Mouse (Mus musculus) liver, embryonic 16.5 days (tissue): ENCODE results near the gene Grik4. TPM values are rescaled to one million over a fixed set of nuclear protein-coding genes. Genes with fewer than 3 reads are reported as not detected.

Experiments
- ATAC-seq: fragments of 200-750 bp; cut with Nextera tagmentation; 2 replicates; pipeline ENCODE4 v1.8.0; 2017; ENCODE audit warnings: low read depth, mild to moderate bottlenecking, moderate number of reproducible peaks, moderate library complexity
- H3K27ac ChIP-seq: fragments of 300-500 bp; sonication (generic); 2 replicates; pipeline ENCODE4 v1.5.1; 2014; ENCODE audit warnings: mild to moderate bottlenecking, low read length
- H3K27me3 ChIP-seq: fragments of 300-500 bp; sonication (generic); 2 replicates; pipeline ENCODE4 v1.6.1; 2014; ENCODE audit warnings: low read depth, low read length, mixed read lengths; ENCODE audit not compliant: control insufficient read depth, insufficient read depth
- H3K36me3 ChIP-seq: fragments of 300-500 bp; sonication (generic); 2 replicates; pipeline ENCODE4 v1.6.1; 2014; ENCODE audit warnings: mild to moderate bottlenecking; ENCODE audit not compliant: control insufficient read depth, insufficient read depth
- H3K4me1 ChIP-seq: fragments of 300-500 bp; sonication (generic); 2 replicates; pipeline ENCODE4 v1.6.1; 2014; ENCODE audit warnings: low read depth, low read length, mixed read lengths; ENCODE audit not compliant: control insufficient read depth
- H3K4me2 ChIP-seq: fragments of 300-500 bp; sonication (generic); 2 replicates; pipeline ENCODE4 v1.6.1; 2014; ENCODE audit warnings: low read depth, low read length, mixed read lengths
- H3K4me3 ChIP-seq: fragments of 300-500 bp; sonication (generic); 2 replicates; pipeline ENCODE4 v1.5.1; 2014; ENCODE audit warnings: low read depth, mild to moderate bottlenecking, low read length
- H3K9ac ChIP-seq: fragments of 300-500 bp; sonication (generic); 2 replicates; pipeline ENCODE4 v1.6.1; 2014; ENCODE audit warnings: low read depth, low read length
- H3K9me3 ChIP-seq: fragments of 300-500 bp; sonication (generic); replicated peaks from 2 replicates; pipeline ENCODE4 v1.6.1; 2016; ENCODE audit warnings: low read length; ENCODE audit not compliant: control insufficient read depth
- WGBS: fragments of 180-500 bp; shearing (Covaris S2); extraction: QIAGEN DNeasy Blood & Tissue Kit; methylation state at CpG from one replicate; pipeline ENCODE4 v1.1.7; 2014; ENCODE audit not compliant: insufficient replicate concordance; 5-methylcytosine and 5-hydroxymethylcytosine counted together
- polyA plus RNA-seq: library from polyadenylated mRNA; unstranded; fragments of >200 nt; fragmentation: Nextera tagmentation; extraction: Ambion mirVana; gene quantifications from 2 replicates; pipeline ENCODE4 v1.2.1, GENCODE M21; 2015

The Grik4 gene
- polyA plus RNA-seq, 1 experiment from 2014 or later: 0.24 TPM

DNA sequence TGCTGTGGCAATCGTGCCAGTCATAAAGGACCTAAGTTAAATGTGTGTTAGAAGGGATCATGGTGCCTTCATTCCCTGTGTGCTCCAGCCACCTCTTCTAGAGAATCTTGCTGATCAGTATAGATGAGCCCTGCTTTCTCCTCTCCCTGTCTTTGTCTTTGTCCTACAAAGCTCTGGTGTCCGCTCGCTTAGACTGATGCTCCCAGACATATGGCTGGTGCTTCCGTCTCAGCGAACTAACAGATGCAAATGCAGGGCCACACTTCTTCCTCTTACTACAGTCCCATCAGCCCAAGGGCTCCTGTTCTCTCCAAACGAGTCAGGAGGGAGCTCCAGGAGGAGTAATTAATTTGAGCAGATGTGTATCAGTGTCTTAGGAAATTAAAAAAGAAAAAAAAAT lies 71.4 kb downstream of the Grik4 start:
- WGBS: 68% methylated on average over 6 of the region's 6 CpGs
- H3K27ac ChIP-seq: no peak overlapping the region
- H3K27me3 ChIP-seq: no peaks in the 10 kb centered on the region
- H3K36me3 ChIP-seq: no peaks in the 10 kb centered on the region
- H3K9ac ChIP-seq: no peak overlapping the region
- no peak overlapping the region for H3K4me3 ChIP-seq
- no peak overlapping the region for H3K4me2 ChIP-seq
- no peaks in the 10 kb centered on the region for H3K9me3 ChIP-seq
- ATAC-seq: no peak
- no peaks in the 10 kb centered on the region for H3K4me1 ChIP-seq

DNA sequence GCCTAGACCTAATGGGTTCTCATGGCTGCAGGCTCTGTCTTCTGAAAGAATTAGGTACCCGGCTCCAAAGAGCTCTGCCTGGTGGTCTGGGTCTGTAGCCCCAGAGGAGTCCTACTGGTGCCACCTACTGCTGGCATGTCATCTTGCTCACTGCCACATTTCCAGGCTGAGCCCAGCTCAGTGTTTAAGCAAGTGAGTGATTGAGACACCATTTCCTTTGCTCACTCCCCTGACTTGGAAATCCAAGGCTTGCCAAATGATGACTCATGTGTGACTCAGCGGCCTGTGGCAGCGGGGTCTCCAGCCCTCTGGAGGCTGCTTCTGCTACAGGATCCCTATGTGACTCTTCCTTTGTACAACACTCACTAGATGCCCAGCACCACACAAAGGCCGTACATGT lies 72.6 kb downstream of the Grik4 start:
- ATAC-seq: no peak
- H3K27ac ChIP-seq: no peak overlapping the region
- H3K4me2 ChIP-seq: no peak overlapping the region
- H3K27me3 ChIP-seq: no peaks in the 10 kb centered on the region
- H3K4me1 ChIP-seq: no peaks in the 10 kb centered on the region
- 47% methylated on average over 4 of the region's 4 CpGs for WGBS
- H3K9me3 ChIP-seq: no peaks in the 10 kb centered on the region
- no peak overlapping the region for H3K9ac ChIP-seq
- H3K4me3 ChIP-seq: no peak overlapping the region
- no peaks in the 10 kb centered on the region for H3K36me3 ChIP-seq

DNA sequence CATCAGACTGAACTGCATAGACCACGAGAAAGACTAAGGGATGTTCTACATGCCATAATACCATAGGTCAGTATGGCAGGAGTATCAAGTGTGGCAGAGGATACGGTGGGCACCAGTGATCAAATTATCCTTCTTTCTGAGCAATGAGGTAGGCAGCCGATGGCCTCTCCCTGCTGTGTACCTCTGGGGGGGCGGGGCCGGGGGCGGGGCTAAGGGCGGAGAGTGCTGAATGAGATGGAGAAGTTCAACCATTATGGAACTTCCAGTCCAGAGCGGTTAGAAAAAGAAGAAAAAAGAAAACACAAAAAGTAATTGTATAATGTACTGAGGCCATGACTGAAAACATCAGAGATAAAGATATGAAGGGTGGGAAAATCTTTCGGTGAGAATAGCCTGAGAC lies 74.0 kb downstream of the Grik4 start:
- no peak for ATAC-seq
- Histone ChIP-seq H3K4me1 (no peaks in the 10 kb centered on the region; the same call in 1 of the 2 replicates), H3K9ac (no peak overlapping the region), H3K27me3 (no peaks in the 10 kb centered on the region), H3K27ac (no peak overlapping the region), H3K9me3 (no peaks in the 10 kb centered on the region), H3K36me3 (no peaks in the 10 kb centered on the region), H3K4me3 (no peak overlapping the region), H3K4me2 (no peak overlapping the region)
- 35% methylated on average over 9 of the region's 9 CpGs for WGBS

DNA sequence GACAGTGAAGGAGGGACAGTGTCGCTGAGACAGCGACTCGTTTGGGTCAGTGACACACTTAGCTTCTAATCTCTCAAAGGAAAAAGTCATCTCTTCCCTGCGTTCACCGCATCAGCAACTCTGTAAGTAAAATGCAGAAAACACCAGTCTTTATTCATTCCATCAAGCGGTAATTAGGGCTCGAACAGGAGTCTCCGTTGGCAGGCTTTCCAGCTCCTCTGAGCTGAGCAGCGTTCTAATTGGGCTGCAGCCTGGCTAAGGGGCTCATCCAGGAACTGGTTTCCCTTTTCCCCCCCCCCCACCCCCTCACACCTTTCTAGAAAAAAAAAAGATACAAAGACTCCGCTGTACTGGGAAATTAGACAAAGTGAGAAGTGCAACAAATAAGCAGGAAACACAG lies 75.8 kb downstream of the Grik4 start:
- Histone ChIP-seq H3K27me3 (no peaks in the 10 kb centered on the region), H3K9me3 (no peaks in the 10 kb centered on the region), H3K36me3 (no peaks in the 10 kb centered on the region), H3K4me3 (no peak overlapping the region), H3K4me1 (no peaks in the 10 kb centered on the region; the same call in 1 of the 2 replicates), H3K9ac (no peak overlapping the region), H3K27ac (no peak overlapping the region), H3K4me2 (no peak overlapping the region)
- ATAC-seq: no peak
- 60% methylated on average over 10 of the region's 10 CpGs for WGBS

DNA sequence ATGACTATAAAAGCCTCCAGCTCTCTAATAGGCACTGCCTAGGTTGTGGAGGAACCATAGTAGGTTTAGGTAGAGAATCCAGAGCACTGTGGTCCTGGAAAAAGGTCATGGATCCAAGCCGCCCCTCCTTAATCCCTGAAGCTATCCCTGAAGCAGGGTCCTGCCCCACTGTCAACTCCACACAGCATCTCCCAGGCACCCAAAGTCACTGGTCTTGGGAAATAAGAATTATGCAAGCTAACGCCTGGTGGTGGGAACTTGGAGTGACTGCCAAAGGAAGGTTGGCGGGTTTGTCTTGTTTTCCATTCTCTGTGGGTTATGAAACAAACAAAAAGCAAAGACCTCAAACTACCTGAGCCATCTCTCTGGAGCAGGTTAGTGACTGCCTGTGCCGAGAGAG lies 77.6 kb downstream of the Grik4 start:
- no peak for ATAC-seq
- Histone ChIP-seq H3K4me3 (no peak overlapping the region), H3K27me3 (no peaks in the 10 kb centered on the region), H3K9me3 (no peaks in the 10 kb centered on the region), H3K4me2 (no peak overlapping the region), H3K9ac (no peak overlapping the region), H3K27ac (no peak overlapping the region), H3K4me1 (no peaks in the 10 kb centered on the region; the same call in 1 of the 2 replicates), H3K36me3 (no peaks in the 10 kb centered on the region)
- WGBS: 51% methylated on average over 4 of the region's 4 CpGs

DNA sequence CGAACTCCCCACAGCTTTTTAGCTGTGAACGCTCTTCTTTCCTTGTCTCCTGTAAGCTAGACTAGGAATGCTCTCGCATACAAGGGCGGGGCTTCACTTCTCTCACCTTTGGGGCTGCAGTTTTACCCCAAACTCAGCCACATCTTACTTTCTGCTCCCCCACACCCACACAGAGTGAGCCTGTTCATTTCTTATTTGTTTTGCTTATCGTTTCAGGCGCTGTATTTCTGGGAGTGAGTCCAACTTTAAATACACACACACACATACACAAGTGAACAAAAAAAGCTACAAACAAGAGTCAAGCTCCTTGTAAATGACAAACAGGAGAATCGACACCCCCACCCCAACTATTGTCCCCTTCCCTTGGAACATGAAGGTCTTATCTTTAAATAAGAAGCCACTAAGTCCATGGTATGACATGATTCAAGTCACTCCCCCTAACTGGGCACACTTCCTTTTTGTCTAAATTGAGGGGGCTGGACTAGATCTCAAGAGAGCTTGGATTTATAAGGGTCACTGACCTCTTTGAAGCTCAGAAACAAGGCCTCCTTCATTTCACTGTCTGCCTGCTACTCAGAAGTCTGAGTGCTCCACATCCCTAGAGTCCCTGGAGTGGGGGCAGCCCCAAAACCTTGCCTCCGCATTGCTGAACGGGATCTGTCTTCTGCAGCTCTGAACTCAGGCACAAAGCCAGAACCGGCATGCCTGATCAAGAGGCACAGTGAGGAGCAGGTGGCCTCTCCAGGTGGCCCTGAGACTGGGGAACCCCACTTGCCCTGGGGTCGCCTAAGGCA lies 79.1 kb downstream of the Grik4 start:
- 60% methylated on average over 11 of the region's 11 CpGs for WGBS
- no peak for ATAC-seq
- Histone ChIP-seq H3K9ac (no peak overlapping the region), H3K4me2 (no peak overlapping the region), H3K9me3 (no peaks in the 10 kb centered on the region), H3K27ac (no peak overlapping the region), H3K4me1 (no peaks in the 10 kb centered on the region; the same call in 1 of the 2 replicates), H3K4me3 (no peak overlapping the region), H3K27me3 (no peaks in the 10 kb centered on the region), H3K36me3 (no peaks in the 10 kb centered on the region)

DNA sequence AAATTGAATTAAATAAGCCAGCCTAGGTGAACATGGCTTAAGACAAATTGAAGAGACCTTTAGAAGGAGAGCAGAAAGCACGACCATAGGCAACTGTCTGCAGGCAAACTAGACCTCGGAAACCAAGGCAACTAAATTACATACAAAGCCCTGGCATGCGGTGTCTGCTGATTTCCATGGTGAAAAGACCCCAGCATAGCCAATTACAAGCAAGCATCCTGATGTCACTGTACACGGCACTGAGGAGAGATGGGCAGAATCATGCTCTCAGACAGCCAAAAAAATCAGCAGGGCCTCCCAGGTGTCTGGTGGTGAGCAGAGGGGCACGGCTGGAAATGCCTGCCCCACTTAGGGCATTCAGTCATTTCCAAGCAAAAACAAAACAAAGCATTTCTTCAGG lies 80.9 kb downstream of the Grik4 start:
- Histone ChIP-seq H3K4me2 (no peak overlapping the region), H3K9ac (no peak overlapping the region), H3K9me3 (no peaks in the 10 kb centered on the region), H3K27ac (no peak overlapping the region), H3K36me3 (no peaks in the 10 kb centered on the region), H3K4me1 (no peaks in the 10 kb centered on the region; the same call in 1 of the 2 replicates), H3K4me3 (no peak overlapping the region), H3K27me3 (no peaks in the 10 kb centered on the region)
- 55% methylated on average over 5 of the region's 5 CpGs for WGBS
- no peak for ATAC-seq

DNA sequence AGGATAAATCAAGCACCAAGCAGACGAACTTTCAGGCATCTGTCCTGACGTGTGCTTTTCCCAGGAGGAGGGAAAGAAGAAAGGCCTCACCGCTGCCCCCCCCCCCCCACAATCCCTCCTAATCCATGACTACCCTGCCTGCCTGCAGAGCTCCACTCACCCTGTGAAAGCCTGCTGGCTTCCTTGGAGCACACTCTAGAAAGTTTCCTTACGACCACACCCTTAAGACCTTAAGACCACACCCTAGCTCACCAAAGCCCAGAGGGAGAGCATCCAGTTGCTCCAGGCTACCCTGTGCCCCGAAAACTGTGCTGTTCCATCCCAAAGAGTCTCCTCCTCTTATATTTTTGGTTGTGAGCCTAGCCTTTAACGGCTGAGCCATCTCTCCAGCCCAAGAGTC lies 82.6 kb downstream of the Grik4 start:
- Histone ChIP-seq H3K4me2 (no peak overlapping the region), H3K4me3 (no peak overlapping the region), H3K9ac (no peak overlapping the region), H3K27me3 (no peaks in the 10 kb centered on the region), H3K36me3 (no peaks in the 10 kb centered on the region), H3K9me3 (no peaks in the 10 kb centered on the region), H3K4me1 (no peaks in the 10 kb centered on the region; the same call in 1 of the 2 replicates), H3K27ac (no peak overlapping the region)
- no peak for ATAC-seq
- WGBS: 68% methylated on average over 6 of the region's 6 CpGs

DNA sequence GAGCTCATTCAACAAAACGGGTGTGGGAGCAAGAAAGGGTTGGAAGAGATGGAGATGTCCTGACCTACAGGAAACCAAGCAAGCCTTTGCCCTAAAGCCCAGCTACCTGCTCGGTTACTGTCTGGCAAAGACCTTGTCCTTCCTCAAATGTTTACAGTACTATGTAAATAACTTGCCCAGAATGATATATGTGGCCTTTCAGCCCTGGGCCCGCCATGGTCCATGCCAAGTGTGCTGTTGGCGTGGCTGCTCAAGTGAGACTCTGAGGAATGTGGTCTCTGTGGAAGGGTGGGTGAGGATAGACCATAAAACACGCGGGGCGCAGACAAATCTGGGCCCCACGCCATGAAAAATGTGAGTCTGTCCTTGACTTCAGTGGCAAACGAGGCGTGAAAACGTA lies 83.1 kb downstream of the Grik4 start:
- no peak for ATAC-seq
- no peaks in the 10 kb centered on the region for H3K36me3 ChIP-seq
- WGBS: 64% methylated on average over 11 of the region's 11 CpGs
- no peaks in the 10 kb centered on the region for H3K27me3 ChIP-seq
- H3K4me3 ChIP-seq: no peak overlapping the region
- H3K9ac ChIP-seq: no peak overlapping the region
- H3K4me1 ChIP-seq: no peaks in the 10 kb centered on the region; the same call in 1 of the 2 replicates
- H3K27ac ChIP-seq: no peak overlapping the region
- H3K4me2 ChIP-seq: no peak overlapping the region
- no peaks in the 10 kb centered on the region for H3K9me3 ChIP-seq
